Mouse (Mus musculus): ENCODE results near the gene Ucp2. TPM values are rescaled to one million over a fixed set of nuclear protein-coding genes. Genes with fewer than 3 reads are reported as not detected.

Gene Ucp2
- total RNA-seq, 1 experiment: 46.9 TPM

GRCm38 (mm10) chr7:100520663-100521285 lies 27.6 kb downstream of the Ucp2 start:
- H3K4me3 ChIP-seq (ENCODE audit: insufficient read depth in 1 of 2, low read depth in 1 of 2, low read length in 2 of 2, poor library complexity in 1 of 2, severe bottlenecking in 1 of 2): 0 out of 4 replicates have a peak overlapping the region, but pooled peaks of 1 of the 2 experiments have one; percentile 11

GRCm38 (mm10) chr7:100522222-100522621 lies 29.1 kb downstream of the Ucp2 start:
- in situ Hi-C loops (cut with MboI; ENCODE audit: low sequenced_read_pairs in 2 of 2, unreplicated experiment in 2 of 2): no loop called here
- DNase-seq (ENCODE audit: low read depth, low spot score): no peak
- Histone ChIP-seq H3K4me3 (ENCODE audit: insufficient read depth in 1 of 2, low read depth in 1 of 2, low read length in 2 of 2, poor library complexity in 1 of 2, severe bottlenecking in 1 of 2) (no peak overlapping the region), H3K4me1 (ENCODE audit: control insufficient read depth in 2 of 2, insufficient read depth in 2 of 2, low read length in 2 of 2, poor library complexity in 1 of 2) (no peaks in the 10 kb centered on the region), H3K9me3 (ENCODE audit: control insufficient read depth, insufficient read depth, low read depth, low read length) (no peaks in the 10 kb centered on the region), H3K9ac (ENCODE audit: insufficient read depth, low read depth, low read length, poor library complexity, severe bottlenecking) (no peak overlapping the region), H3K36me3 (ENCODE audit: control insufficient read depth, insufficient read depth, low read length, poor library complexity, severe bottlenecking) (no peaks in the 10 kb centered on the region), H3K27ac (ENCODE audit: insufficient read depth, low read depth, low read length, poor library complexity, severe bottlenecking) (no peak overlapping the region)
- TF ChIP-seq CHD2 (IDR thresholded peaks at IDR 0.05; ENCODE audit: low read depth, low read length): no peak
- no peak for TF ChIP-seq ZNF384 (IDR thresholded peaks at IDR 0.05; ENCODE audit: low read depth, low read length)
- TF ChIP-seq MAFK (IDR thresholded peaks at IDR 0.05; ENCODE audit: insufficient read depth, low read depth, low read length): no peak
- TF ChIP-seq HCFC1 (IDR thresholded peaks at IDR 0.05; ENCODE audit: borderline replicate concordance, insufficient read depth, low read length): no peak
- no peak for TF ChIP-seq ZC3H11A (IDR thresholded peaks at IDR 0.05; ENCODE audit: borderline replicate concordance, low read depth, low read length)

More at GRCm38 (mm10) chr7:100520663-100521285, 27.6 kb downstream of the Ucp2 start:
- H3K9ac ChIP-seq (ENCODE audit: insufficient read depth, low read depth, low read length, poor library complexity, severe bottlenecking): no peak overlapping the region
- H3K27ac ChIP-seq (ENCODE audit: insufficient read depth, low read depth, low read length, poor library complexity, severe bottlenecking): no peak overlapping the region
- no peaks in the 10 kb centered on the region for H3K4me1 ChIP-seq (ENCODE audit: control insufficient read depth in 2 of 2, insufficient read depth in 2 of 2, low read length in 2 of 2, poor library complexity in 1 of 2)
- no peaks in the 10 kb centered on the region for H3K9me3 ChIP-seq (ENCODE audit: control insufficient read depth, insufficient read depth, low read depth, low read length)
- DNase-seq (ENCODE audit: low read depth, low spot score): no peak
- in situ Hi-C loops (cut with MboI; ENCODE audit: low sequenced_read_pairs in 2 of 2, unreplicated experiment in 2 of 2): no loop called here
- TF ChIP-seq ZC3H11A (IDR thresholded peaks at IDR 0.05; ENCODE audit: borderline replicate concordance, low read depth, low read length) (peak; percentile 62; the same call in 1 of the 2 replicates), CHD2 (IDR thresholded peaks at IDR 0.05; ENCODE audit: low read depth, low read length) (no peak)
- H3K36me3 ChIP-seq (ENCODE audit: control insufficient read depth, insufficient read depth, low read length, poor library complexity, severe bottlenecking): no peaks in the 10 kb centered on the region

- DNase-seq (ENCODE audit: low read depth, low spot score): no peak
- in situ Hi-C loops (cut with MboI; ENCODE audit: low sequenced_read_pairs in 2 of 2, unreplicated experiment in 2 of 2): no loop called here
- Histone ChIP-seq H3K4me1 (ENCODE audit: control insufficient read depth in 2 of 2, insufficient read depth in 2 of 2, low read length in 2 of 2, poor library complexity in 1 of 2) (no peaks in the 10 kb centered on the region), H3K9ac (ENCODE audit: insufficient read depth, low read depth, low read length, poor library complexity, severe bottlenecking) (no peak overlapping the region), H3K4me3 (ENCODE audit: insufficient read depth in 1 of 2, low read depth in 1 of 2, low read length in 2 of 2, poor library complexity in 1 of 2, severe bottlenecking in 1 of 2) (no peak overlapping the region), H3K9me3 (ENCODE audit: control insufficient read depth, insufficient read depth, low read depth, low read length) (no peaks in the 10 kb centered on the region), H3K36me3 (ENCODE audit: control insufficient read depth, insufficient read depth, low read length, poor library complexity, severe bottlenecking) (no peaks in the 10 kb centered on the region), H3K27ac (ENCODE audit: insufficient read depth, low read depth, low read length, poor library complexity, severe bottlenecking) (no peak overlapping the region)
- no peak for TF ChIP-seq HCFC1 (IDR thresholded peaks at IDR 0.05; ENCODE audit: borderline replicate concordance, insufficient read depth, low read length)
- no peak for TF ChIP-seq ZNF384 (IDR thresholded peaks at IDR 0.05; ENCODE audit: low read depth, low read length)
- no peak for TF ChIP-seq MAFK (IDR thresholded peaks at IDR 0.05; ENCODE audit: insufficient read depth, low read depth, low read length)
- TF ChIP-seq ZC3H11A (IDR thresholded peaks at IDR 0.05; ENCODE audit: borderline replicate concordance, low read depth, low read length): no peak
- TF ChIP-seq CHD2 (IDR thresholded peaks at IDR 0.05; ENCODE audit: low read depth, low read length): no peak
Measured at GRCm38 (mm10) chr7:100524669-100525068, 31.5 kb downstream of the Ucp2 start.

GRCm38 (mm10) chr7:100530766-100531165 lies 37.6 kb downstream of the Ucp2 start:
- no peak overlapping the region for H3K27ac ChIP-seq (ENCODE audit: insufficient read depth, low read depth, low read length, poor library complexity, severe bottlenecking)
- no peak for DNase-seq (ENCODE audit: low read depth, low spot score)
- no peak overlapping the region for H3K9ac ChIP-seq (ENCODE audit: insufficient read depth, low read depth, low read length, poor library complexity, severe bottlenecking)
- H3K4me1 ChIP-seq (ENCODE audit: control insufficient read depth in 2 of 2, insufficient read depth in 2 of 2, low read length in 2 of 2, poor library complexity in 1 of 2): peaks cover 0 to 2% of the 10 kb centered on the region in 2 experiments; a peak in 1 of 4 replicates
- H3K9me3 ChIP-seq (ENCODE audit: control insufficient read depth, insufficient read depth, low read depth, low read length): no peaks in the 10 kb centered on the region
- TF ChIP-seq ZC3H11A (IDR thresholded peaks at IDR 0.05; ENCODE audit: borderline replicate concordance, low read depth, low read length) (no peak), ZNF384 (IDR thresholded peaks at IDR 0.05; ENCODE audit: low read depth, low read length) (no peak), CHD2 (IDR thresholded peaks at IDR 0.05; ENCODE audit: low read depth, low read length) (no peak), MAFK (IDR thresholded peaks at IDR 0.05; ENCODE audit: insufficient read depth, low read depth, low read length) (no peak), HCFC1 (IDR thresholded peaks at IDR 0.05; ENCODE audit: borderline replicate concordance, insufficient read depth, low read length) (no peak)
- in situ Hi-C loops (cut with MboI; ENCODE audit: low sequenced_read_pairs in 2 of 2, unreplicated experiment in 2 of 2): no loop called here
- H3K4me3 ChIP-seq (ENCODE audit: insufficient read depth in 1 of 2, low read depth in 1 of 2, low read length in 2 of 2, poor library complexity in 1 of 2, severe bottlenecking in 1 of 2): no peak overlapping the region
- no peaks in the 10 kb centered on the region for H3K36me3 ChIP-seq (ENCODE audit: control insufficient read depth, insufficient read depth, low read length, poor library complexity, severe bottlenecking)

All from ES-E14 (cell line).